Mouse (Mus musculus) lung, adult 2 months (tissue): ENCODE data around the gene Pa2g4.

Experiments
- CTCF ChIP-seq: fragments of 200-500 bp; IDR thresholded peaks from 2 replicates; pipeline ENCODE4 v1.5.1; 2011; ENCODE audit warnings: mild to moderate bottlenecking, low read length, control low read depth; ENCODE audit not compliant: insufficient read depth
- POLR2A ChIP-seq: fragments of 200-500 bp; IDR thresholded peaks from 2 replicates; pipeline ENCODE4 v1.6.1; 2011; ENCODE audit warnings: low read depth, mild to moderate bottlenecking, control low read depth, low read length, borderline replicate concordance; ENCODE audit errors: extremely low read depth

GRCm38 (mm10) chr10:128510301-128510700 is 55.5 kb downstream of the Pa2g4 start:
- TF ChIP-seq CTCF (no peak), POLR2A (no peak)
